Mouse (Mus musculus): ENCODE results near the gene Dnaaf2. TPM values are rescaled to one million over a fixed set of nuclear protein-coding genes. Genes with fewer than 3 reads are reported as not detected.
"Not testable (repeated sequence)": the region's sequence is repeated elsewhere in the genome, so short reads cannot be mapped to it uniquely, and the experiment has no call there.

Dnaaf2 gene
- polyA plus RNA-seq, 1 experiment from 2014 or later, result 10.5 TPM

DNA sequence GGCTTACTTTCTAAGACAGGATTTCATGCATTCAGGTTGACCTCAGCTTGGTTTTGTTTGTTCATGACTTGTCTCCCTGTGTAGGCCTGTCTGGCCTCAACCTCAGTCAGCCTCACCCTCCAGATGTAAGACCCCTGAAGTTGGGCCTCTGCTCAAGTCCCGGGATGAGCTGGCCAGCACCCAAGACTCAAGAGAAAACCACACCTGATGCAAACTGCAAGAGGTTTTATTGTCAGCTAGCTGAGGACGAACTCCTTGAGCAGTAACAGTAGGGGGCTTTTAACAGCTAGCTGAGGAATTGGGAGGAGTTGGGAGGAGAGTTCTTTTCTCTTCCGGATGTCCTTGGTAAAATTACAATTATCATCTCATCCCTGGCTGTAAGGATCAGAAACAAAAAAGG is 20.7 kb downstream of the Dnaaf2 start:
- ATAC-seq (ENCODE audit: low FRiP score, low TSS enrichment), result no peak
- H3K27ac ChIP-seq (ENCODE audit: low read depth, low read length), result no peak overlapping the region
- no peaks in the 10 kb centered on the region for H3K9me3 ChIP-seq (ENCODE audit: control insufficient read depth, low read length)
- H3K36me3 ChIP-seq (ENCODE audit: control insufficient read depth, insufficient read depth, low read length), result peaks cover 25% of the 10 kb centered on the region
- no peaks in the 10 kb centered on the region for H3K4me1 ChIP-seq (ENCODE audit: control insufficient read depth, insufficient read depth, low read length)
- H3K27me3 ChIP-seq (ENCODE audit: control insufficient read depth, insufficient read depth, low read length), result no peaks in the 10 kb centered on the region
- 90% methylated on average over 3 of the region's 3 CpGs for WGBS
- H3K4me2 ChIP-seq (replicated peaks; ENCODE audit: low read depth, low read length), result no peak overlapping the region
- no peak overlapping the region for H3K9ac ChIP-seq (ENCODE audit: low read depth, low read length)
- H3K4me3 ChIP-seq (ENCODE audit: low read length), result no peak overlapping the region

DNA sequence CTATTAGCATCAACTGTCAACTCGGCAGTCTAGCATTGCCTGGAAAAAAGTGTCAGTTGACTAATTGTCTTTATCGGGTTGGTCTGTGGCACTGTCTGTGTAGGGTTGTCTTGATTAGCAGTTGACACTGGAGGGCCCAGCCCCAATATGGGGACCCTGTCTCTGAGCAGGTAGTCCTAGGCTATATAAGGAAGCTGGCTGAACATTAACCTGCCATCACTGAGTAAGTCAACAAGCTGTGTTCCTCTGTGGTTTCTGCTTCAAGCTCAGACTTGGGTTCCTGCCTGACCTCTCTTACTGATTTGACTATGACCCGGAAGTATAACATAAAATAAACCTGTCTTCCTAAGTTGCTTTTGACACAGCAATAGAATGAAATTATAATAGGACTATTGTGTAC is 22.3 kb downstream of the Dnaaf2 start:
- peaks cover 24% of the 10 kb centered on the region for H3K36me3 ChIP-seq (ENCODE audit: control insufficient read depth, insufficient read depth, low read length)
- H3K9me3 ChIP-seq (ENCODE audit: control insufficient read depth, low read length), result no peaks in the 10 kb centered on the region
- no peak overlapping the region for H3K9ac ChIP-seq (ENCODE audit: low read depth, low read length)
- H3K27me3 ChIP-seq (ENCODE audit: control insufficient read depth, insufficient read depth, low read length), result no peaks in the 10 kb centered on the region
- 90% methylated on average over 3 of the region's 3 CpGs for WGBS
- no peaks in the 10 kb centered on the region for H3K4me1 ChIP-seq (ENCODE audit: control insufficient read depth, insufficient read depth, low read length)
- ATAC-seq (ENCODE audit: low FRiP score, low TSS enrichment), result no peak
- no peak overlapping the region for H3K4me3 ChIP-seq (ENCODE audit: low read length)
- no peak overlapping the region for H3K4me2 ChIP-seq (replicated peaks; ENCODE audit: low read depth, low read length)
- no peak overlapping the region for H3K27ac ChIP-seq (ENCODE audit: low read depth, low read length)

- WGBS, result 86% methylated on average over 2 of the region's 2 CpGs
- peaks cover 6% of the 10 kb centered on the region; the same call in 1 of the 2 replicates for H3K4me1 ChIP-seq (ENCODE audit: control insufficient read depth, insufficient read depth, low read length)
- H3K9me3 ChIP-seq (ENCODE audit: control insufficient read depth, low read length), result no peaks in the 10 kb centered on the region
- H3K9ac ChIP-seq (ENCODE audit: low read depth, low read length), result no peak overlapping the region
- H3K4me2 ChIP-seq (replicated peaks; ENCODE audit: low read depth, low read length), result no peak overlapping the region
- ATAC-seq (ENCODE audit: low FRiP score, low TSS enrichment), result no peak
- H3K4me3 ChIP-seq (ENCODE audit: low read length), result no peak overlapping the region
- H3K27me3 ChIP-seq (ENCODE audit: control insufficient read depth, insufficient read depth, low read length), result no peaks in the 10 kb centered on the region
- no peak overlapping the region for H3K27ac ChIP-seq (ENCODE audit: low read depth, low read length)
- H3K36me3 ChIP-seq (ENCODE audit: control insufficient read depth, insufficient read depth, low read length), result peaks cover 21% of the 10 kb centered on the region
Observed at GRCm38 (mm10) chr12:69171307-69171706, 26.9 kb downstream of the Dnaaf2 start.

DNA sequence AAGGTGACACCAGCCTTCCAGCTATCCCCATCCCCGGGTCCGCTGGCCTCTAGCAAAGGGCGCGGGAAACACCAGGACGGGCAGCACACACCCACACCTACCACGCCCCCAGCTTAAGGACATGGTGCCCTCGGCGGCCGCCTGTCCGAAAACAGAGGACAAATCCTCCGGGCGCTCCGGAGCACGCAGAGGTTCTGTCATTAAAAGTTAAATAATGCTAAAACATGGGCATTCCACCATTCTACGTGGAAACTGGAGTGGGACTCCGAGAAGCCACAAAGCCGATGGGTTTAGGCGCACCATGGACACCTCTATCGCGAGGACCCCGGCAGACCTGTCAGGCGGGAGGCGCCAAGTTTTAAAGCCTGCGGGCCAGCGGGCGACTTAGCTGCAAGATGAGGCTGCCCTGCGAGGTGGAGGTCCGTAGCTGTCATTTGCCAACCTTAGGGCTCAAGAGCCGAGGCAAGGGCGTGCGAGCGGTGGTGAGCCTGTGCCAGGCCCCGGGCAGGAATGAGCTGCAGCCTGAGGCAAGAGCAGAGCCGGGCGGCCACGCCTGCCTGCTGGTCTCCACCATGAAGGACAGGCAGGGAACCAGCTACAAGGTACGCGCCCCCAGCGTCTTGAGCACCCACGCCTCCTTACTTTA is 29.6 kb downstream of the Dnaaf2 start, which contains the start of gene Lrr1:
Lrr1 (plus strand) TSS at position 354 of the 646 bp plus-strand sequence.
- Histone ChIP-seq H3K36me3 (ENCODE audit: control insufficient read depth, insufficient read depth, low read length) (peaks cover 8% of the 10 kb centered on the region; the same call in 1 of the 2 replicates), H3K4me2 (replicated peaks; ENCODE audit: low read depth, low read length) (peak within 1 kb of the TSS; percentile 67), H3K9ac (ENCODE audit: low read depth, low read length) (peak within 1 kb of the TSS; percentile 71), H3K27me3 (ENCODE audit: control insufficient read depth, insufficient read depth, low read length) (no peaks in the 10 kb centered on the region), H3K4me3 (ENCODE audit: low read length) (peak within 1 kb of the TSS; percentile 84), H3K9me3 (ENCODE audit: control insufficient read depth, low read length) (no peaks in the 10 kb centered on the region), H3K4me1 (ENCODE audit: control insufficient read depth, insufficient read depth, low read length) (peaks cover 6% of the 10 kb centered on the region; the same call in 1 of the 2 replicates), H3K27ac (ENCODE audit: low read depth, low read length) (peak within 1 kb of the TSS; percentile 62; the same call in 1 of the 2 replicates)
- ATAC-seq (ENCODE audit: low FRiP score, low TSS enrichment), result peak; percentile 95
- WGBS, result under 1% methylated on average over 40 of the region's 40 CpGs

- peak overlapping the region; percentile 67 for H3K4me2 ChIP-seq (replicated peaks; ENCODE audit: low read depth, low read length)
- peak; percentile 51; the same call in 1 of the 2 replicates for ATAC-seq (ENCODE audit: low FRiP score, low TSS enrichment)
- peak overlapping the region; percentile 84 for H3K4me3 ChIP-seq (ENCODE audit: low read length)
- H3K9ac ChIP-seq (ENCODE audit: low read depth, low read length), result peak overlapping the region; percentile 71
- peaks cover 6% of the 10 kb centered on the region; the same call in 1 of the 2 replicates for H3K4me1 ChIP-seq (ENCODE audit: control insufficient read depth, insufficient read depth, low read length)
- no peaks in the 10 kb centered on the region for H3K9me3 ChIP-seq (ENCODE audit: control insufficient read depth, low read length)
- 7% methylated on average over 18 of the region's 18 CpGs for WGBS
- H3K27ac ChIP-seq (ENCODE audit: low read depth, low read length), result peak overlapping the region; percentile 62; the same call in 1 of the 2 replicates
- H3K27me3 ChIP-seq (ENCODE audit: control insufficient read depth, insufficient read depth, low read length), result no peaks in the 10 kb centered on the region
- H3K36me3 ChIP-seq (ENCODE audit: control insufficient read depth, insufficient read depth, low read length), result peaks cover 8% of the 10 kb centered on the region; the same call in 1 of the 2 replicates
Observed at GRCm38 (mm10) chr12:69167656-69168460, 30.4 kb downstream of the Dnaaf2 start.

GRCm38 (mm10) chr12:69166861-69167581 is 31.2 kb downstream of the Dnaaf2 start:
- 69% methylated on average over 8 of the region's 8 CpGs for WGBS
- not testable (repeated sequence) for ATAC-seq (ENCODE audit: low FRiP score, low TSS enrichment); H3K4me2 ChIP-seq (replicated peaks; ENCODE audit: low read depth, low read length); H3K36me3 ChIP-seq (ENCODE audit: control insufficient read depth, insufficient read depth, low read length); H3K27ac ChIP-seq (ENCODE audit: low read depth, low read length); H3K9me3 ChIP-seq (ENCODE audit: control insufficient read depth, low read length); H3K4me1 ChIP-seq (ENCODE audit: control insufficient read depth, insufficient read depth, low read length); H3K9ac ChIP-seq (ENCODE audit: low read depth, low read length); H3K27me3 ChIP-seq (ENCODE audit: control insufficient read depth, insufficient read depth, low read length); H3K4me3 ChIP-seq (ENCODE audit: low read length)

- no peak overlapping the region for H3K4me2 ChIP-seq (replicated peaks; ENCODE audit: low read depth, low read length)
- whole genome bisulfite sequencing, result 54% methylated on average over 3 of the region's 3 CpGs
- no peak overlapping the region for H3K9ac ChIP-seq (ENCODE audit: low read depth, low read length)
- H3K4me1 ChIP-seq (ENCODE audit: control insufficient read depth, insufficient read depth, low read length), result peaks cover 3% of the 10 kb centered on the region; the same call in 1 of the 2 replicates
- no peak overlapping the region for H3K27ac ChIP-seq (ENCODE audit: low read depth, low read length)
- no peaks in the 10 kb centered on the region for H3K27me3 ChIP-seq (ENCODE audit: control insufficient read depth, insufficient read depth, low read length)
- H3K4me3 ChIP-seq (ENCODE audit: low read length), result no peak overlapping the region
- no peak for ATAC-seq (ENCODE audit: low FRiP score, low TSS enrichment)
- no peaks in the 10 kb centered on the region for H3K36me3 ChIP-seq (ENCODE audit: control insufficient read depth, insufficient read depth, low read length)
- H3K9me3 ChIP-seq (ENCODE audit: control insufficient read depth, low read length), result no peaks in the 10 kb centered on the region
Observed at GRCm38 (mm10) chr12:69164904-69165303, 33.3 kb downstream of the Dnaaf2 start.

DNA sequence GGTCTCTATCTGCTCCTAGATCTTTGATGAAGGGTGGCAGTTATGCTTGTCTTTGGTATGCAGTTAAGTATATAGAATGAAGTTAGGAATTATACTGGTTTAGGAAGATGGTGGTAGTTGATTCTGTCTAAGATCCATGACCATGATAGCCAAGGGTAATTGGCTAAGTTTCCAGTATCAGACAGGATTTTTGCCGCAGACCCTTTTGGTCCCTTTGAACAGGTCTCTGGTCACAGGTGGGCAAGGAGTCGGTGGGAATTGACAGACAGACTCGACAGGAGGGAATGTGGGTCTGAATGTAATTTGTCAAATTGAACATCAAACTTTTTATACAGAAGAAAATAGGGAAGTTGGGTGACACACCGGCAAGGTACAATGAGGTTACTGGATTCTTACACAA is 34.6 kb downstream of the Dnaaf2 start:
- not testable (repeated sequence) for H3K4me2 ChIP-seq (replicated peaks; ENCODE audit: low read depth, low read length); H3K27ac ChIP-seq (ENCODE audit: low read depth, low read length); H3K36me3 ChIP-seq (ENCODE audit: control insufficient read depth, insufficient read depth, low read length); H3K4me3 ChIP-seq (ENCODE audit: low read length); ATAC-seq (ENCODE audit: low FRiP score, low TSS enrichment); H3K4me1 ChIP-seq (ENCODE audit: control insufficient read depth, insufficient read depth, low read length); H3K9me3 ChIP-seq (ENCODE audit: control insufficient read depth, low read length); H3K9ac ChIP-seq (ENCODE audit: low read depth, low read length); H3K27me3 ChIP-seq (ENCODE audit: control insufficient read depth, insufficient read depth, low read length)
- WGBS, result 89% methylated on average over 4 of the region's 4 CpGs

Measured in kidney, embryonic 14.5 days (tissue).